Comparison of ENCODE assay signal across 9 mouse cellular contexts in genomic region chr11:4261188-4261494, GRCm38 (mm10). TPM values are rescaled to one million over a fixed set of nuclear protein-coding genes. Genes with fewer than 3 reads are reported as not detected.
DNase-seq lines count a peak whose midpoint lies in the region; ATAC-seq lines count a peak whose summit lies in the region.
"Had no signal": no experiment of that assay in that cellular context is flagged by ENCODE, and none has a peak within 500 bp of the region (broad histone marks: within the 10 kb centered on the region; RNA-seq: fewer than 3 reads in every experiment).

No protein-coding gene starts in this region.

- no peak for ATAC-seq in cerebellum, adult (ENCODE audit: insufficient number of reproducible peaks, low FRiP score, low TSS enrichment)

- DNase-seq in cerebellum, adult 11 months, result peak; percentile 34
- peak; percentile 52 to 66 for DNase-seq in CD8-positive naive resting alpha-beta T cell, adult 2 months (ENCODE audit: low read depth in 2 of 2, low spot score in 2 of 2)
- DNase-seq in c-Kit-positive CD71-positive TER-119-negative erythroid progenitor cells, embryonic 14.5 days (ENCODE audit: low read depth), result peak; percentile 52
- DNase-seq in gastrocnemius, postnatal 25 days, result peak; percentile 50
- DNase-seq in kidney, postnatal 25 days, result peak; percentile 65 to 68
- DNase-seq in lung, postnatal 10 days, result peak; percentile 85
- peak; percentile 31 to 62 for DNase-seq in spleen, postnatal 14 days (ENCODE audit: low spot score in 2 of 2)

RNA-seq across cellular contexts. Expression of gene Lif, which starts 3.8 kb away (rescaled TPM):
- under 1 TPM; 0.26 to 0.43 TPM for total RNA-seq in gastrocnemius, postnatal 25 days (2021)

RNA-seq across cellular contexts. Expression of gene Osm, which starts 24.9 kb away (rescaled TPM):
- total RNA-seq in gastrocnemius, postnatal 25 days (2021), result not detected
- total RNA-seq: layer of hippocampus, adult 18-20 months had no signal

RNA-seq across cellular contexts. Expression of gene Castor1, which starts 43.1 kb away (rescaled TPM):
- 1 to 10 TPM; 1.8 to 4.4 TPM for total RNA-seq in gastrocnemius, postnatal 25 days (2021)

Comparison
In these comparisons a context has a peak if more than half of its experiments do, and no peak if none do; other contexts are left out.
1. DNase-seq: peak in every context shown above with its lines; median percentile 85 in lung, postnatal 10 days; 66 in kidney, postnatal 25 days; 59 in CD8-positive naive resting alpha-beta T cell, adult 2 months; 52 in c-Kit-positive CD71-positive TER-119-negative erythroid progenitor cells, embryonic 14.5 days; 50 in gastrocnemius, postnatal 25 days; 46 in spleen, postnatal 14 days; 34 in cerebellum, adult 11 months.